Comparison of ENCODE assay signal across 24 mouse cellular contexts in the genomic region with DNA sequence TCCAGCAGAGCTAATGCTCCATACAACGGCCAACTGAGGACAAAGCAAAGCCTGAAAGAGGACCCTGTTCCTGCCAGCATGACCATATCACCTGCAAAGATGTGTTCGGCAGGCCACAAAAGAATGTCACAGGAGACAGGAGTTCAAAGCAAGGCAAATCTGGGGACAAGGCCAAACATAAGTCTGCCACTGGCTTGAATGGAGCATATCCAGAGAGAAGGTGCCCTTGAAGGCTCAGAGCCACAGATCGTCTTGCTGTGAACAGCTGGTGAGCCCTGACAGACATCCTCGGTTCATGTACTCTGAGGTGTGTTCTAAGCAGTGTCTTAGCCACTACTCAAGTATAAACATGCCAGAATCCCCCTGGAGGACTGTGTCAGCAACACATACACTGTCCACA.
A peak's percentile ranks its signal among the peaks of the same experiment; 100 is the strongest.
DNase-seq lines count a peak whose midpoint lies in the region; ATAC-seq and TF ChIP-seq lines count a peak whose summit lies in the region.
"Had no signal": no experiment of that assay in that cellular context is flagged by ENCODE, and none has a peak within 500 bp of the region (broad histone marks: within the 10 kb centered on the region; RNA-seq: fewer than 3 reads in every experiment).

No protein-coding gene starts in this region.

- H3K9me3 ChIP-seq in hindbrain, embryonic 16.5 days (ENCODE audit: control insufficient read depth, low read length), result no peaks in the 10 kb centered on the region
- no peaks in the 10 kb centered on the region for H3K9me3 ChIP-seq in hindbrain, embryonic 10.5 days
- no peaks in the 10 kb centered on the region for H3K9me3 ChIP-seq in heart, embryonic 14.5 days (ENCODE audit: control insufficient read depth, low read length)
- no peaks in the 10 kb centered on the region for H3K9me3 ChIP-seq in forebrain, embryonic 12.5 days
- H3K9me3 ChIP-seq: forebrain, embryonic 10.5 days; kidney, embryonic 15.5 days; limb, embryonic 12.5 days; midbrain, embryonic 10.5 days had no signal

- no peak overlapping the region for H3K4me3 ChIP-seq in gastrocnemius, adult 2 months
- H3K4me3 ChIP-seq in hindbrain, embryonic 16.5 days (ENCODE audit: low read length), result no peak overlapping the region
- H3K4me3 ChIP-seq in hindbrain, embryonic 10.5 days, result no peak overlapping the region
- H3K4me3 ChIP-seq in heart, embryonic 14.5 days (ENCODE audit: control insufficient read depth in 1 of 2, insufficient read depth in 1 of 2, low read depth in 1 of 2, low read length in 2 of 2), result no peak overlapping the region
- no peak overlapping the region for H3K4me3 ChIP-seq in myocyte
- H3K4me3 ChIP-seq in forebrain, embryonic 12.5 days (replicated peaks), result no peak overlapping the region
- H3K4me3 ChIP-seq: forebrain, embryonic 10.5 days; kidney, embryonic 15.5 days; limb, embryonic 12.5 days; midbrain, embryonic 10.5 days had no signal

- peaks cover 71% of the 10 kb centered on the region for H3K79me2 ChIP-seq in myocyte (ENCODE audit: control insufficient read depth, insufficient read depth)

- H3K27me3 ChIP-seq in hindbrain, embryonic 16.5 days (replicated peaks; ENCODE audit: control insufficient read depth, insufficient read depth, low read length), result no peaks in the 10 kb centered on the region
- no peaks in the 10 kb centered on the region for H3K27me3 ChIP-seq in hindbrain, embryonic 10.5 days (ENCODE audit: insufficient read depth, poor library complexity, severe bottlenecking)
- H3K27me3 ChIP-seq in heart, embryonic 14.5 days (ENCODE audit: control insufficient read depth, insufficient read depth, low read length), result no peaks in the 10 kb centered on the region
- no peaks in the 10 kb centered on the region for H3K27me3 ChIP-seq in myocyte (ENCODE audit: control insufficient read depth, insufficient read depth, insufficient read length)
- no peaks in the 10 kb centered on the region for H3K27me3 ChIP-seq in forebrain, embryonic 12.5 days
- H3K27me3 ChIP-seq: kidney, embryonic 15.5 days; limb, embryonic 12.5 days had no signal

- no peak overlapping the region for H3K9ac ChIP-seq in hindbrain, embryonic 16.5 days (ENCODE audit: low read depth, low read length)
- H3K9ac ChIP-seq in heart, embryonic 14.5 days (ENCODE audit: low read length), result no peak overlapping the region
- no peak overlapping the region for H3K9ac ChIP-seq in forebrain, embryonic 12.5 days
- H3K9ac ChIP-seq: forebrain, postnatal 0 days; kidney, embryonic 15.5 days; limb, embryonic 12.5 days; liver, postnatal 0 days had no signal

- intact Hi-C loops in gastrocnemius, adult 2 months (cut with DNase I), result loop anchor here (5.0 to 10.0 kb wide), 2 partner anchors 59 to 231 kb away; no protein-coding TSS in a partner anchor

- H3K4me2 ChIP-seq in hindbrain, embryonic 16.5 days (ENCODE audit: low read length), result no peak overlapping the region
- no peak overlapping the region for H3K4me2 ChIP-seq in heart, embryonic 14.5 days (ENCODE audit: low read length)
- H3K4me2 ChIP-seq in myocyte (ENCODE audit: low read depth), result no peak overlapping the region
- H3K4me2 ChIP-seq in forebrain, embryonic 12.5 days, result no peak overlapping the region
- H3K4me2 ChIP-seq: kidney, embryonic 15.5 days; limb, embryonic 12.5 days; liver, embryonic 11.5 days had no signal

- H3K36me3 ChIP-seq in hindbrain, embryonic 16.5 days (ENCODE audit: control insufficient read depth, insufficient read depth, low read length), result no peaks in the 10 kb centered on the region
- H3K36me3 ChIP-seq in hindbrain, embryonic 10.5 days, result peaks cover 4% of the 10 kb centered on the region; the same call in 1 of the 2 replicates
- no peaks in the 10 kb centered on the region for H3K36me3 ChIP-seq in heart, embryonic 14.5 days (ENCODE audit: control insufficient read depth, insufficient read depth, low read length)
- H3K36me3 ChIP-seq in myocyte (ENCODE audit: control insufficient read depth, insufficient read depth), result no peaks in the 10 kb centered on the region
- H3K36me3 ChIP-seq in forebrain, embryonic 12.5 days (replicated peaks), result no peaks in the 10 kb centered on the region
- H3K36me3 ChIP-seq: kidney, embryonic 15.5 days; limb, embryonic 12.5 days had no signal

- peak; percentile 12; the same call in 1 of the 2 replicates for TF ChIP-seq CTCF in gastrocnemius, adult 2 months (IDR thresholded peaks at IDR 0.05)

- ATAC-seq in hindbrain, embryonic 16.5 days, result 0 out of 2 replicates have a peak, but pooled peaks have one; percentile 38
- no peak for ATAC-seq in heart, embryonic 14.5 days (ENCODE audit: insufficient number of reproducible peaks, insufficient read depth, low FRiP score, low read depth)
- ATAC-seq in forebrain, embryonic 12.5 days (ENCODE audit: low FRiP score), result no peak
- ATAC-seq: CD4-positive, CD25-positive, alpha-beta regulatory T cell, adult 4 months; forebrain, postnatal 0 days; liver, postnatal 0 days; lung, postnatal 0 days had no signal

- TF ChIP-seq POLR2A in myocyte (IDR thresholded peaks at IDR 0.05; ENCODE audit: insufficient read length, low read depth), result no peak

- peaks cover 5% of the 10 kb centered on the region for H3K4me1 ChIP-seq in hindbrain, embryonic 16.5 days (ENCODE audit: control insufficient read depth, insufficient read depth, low read depth, low read length)
- H3K4me1 ChIP-seq in hindbrain, embryonic 10.5 days (replicated peaks), result peaks cover 15% of the 10 kb centered on the region
- H3K4me1 ChIP-seq in heart, embryonic 14.5 days (ENCODE audit: control insufficient read depth in 2 of 2, insufficient read depth in 2 of 2, low read length in 2 of 2), result peaks cover 18 to 36% of the 10 kb centered on the region in 2 experiments
- peaks cover 3% of the 10 kb centered on the region; the same call in 1 of the 2 replicates for H3K4me1 ChIP-seq in forebrain, embryonic 12.5 days

- H3ac ChIP-seq in myocyte (ENCODE audit: control insufficient read depth, insufficient read length), result no peak overlapping the region

- 80% methylated on average over 4 of the region's 4 CpGs for WGBS in hindbrain, embryonic 16.5 days
- 89% methylated on average over 4 of the region's 4 CpGs for WGBS in hindbrain, embryonic 10.5 days
- 41% methylated on average over 4 of the region's 4 CpGs for WGBS in heart, embryonic 14.5 days
- whole genome bisulfite sequencing in forebrain, embryonic 12.5 days, result 86% methylated on average over 4 of the region's 4 CpGs

- H3K27ac ChIP-seq in gastrocnemius, adult 2 months, result peak overlapping the region; percentile 96
- H3K27ac ChIP-seq in hindbrain, embryonic 16.5 days (ENCODE audit: low read depth, low read length), result no peak overlapping the region
- H3K27ac ChIP-seq in hindbrain, embryonic 10.5 days, result no peak overlapping the region
- H3K27ac ChIP-seq in heart, embryonic 14.5 days (replicated peaks in 1 of 2; ENCODE audit: control insufficient read depth in 1 of 2, insufficient read depth in 1 of 2, low read depth in 2 of 2, low read length in 2 of 2), result peak overlapping the region; percentile 44 to 50; a peak in 3 of 4 replicates
- H3K27ac ChIP-seq in forebrain, embryonic 12.5 days, result no peak overlapping the region
- H3K27ac ChIP-seq: forebrain, embryonic 10.5 days; kidney, embryonic 15.5 days; limb, embryonic 12.5 days; macrophage; midbrain, embryonic 10.5 days had no signal

- peak; percentile 67 for DNase-seq in gastrocnemius, adult 2 months
- no peak for DNase-seq in gastrocnemius, postnatal 4 days (ENCODE audit: low spot score in 2 of 2)
- no peak for DNase-seq in hindbrain, embryonic 10.5 days (ENCODE audit: low spot score)
- DNase-seq in frontal cortex, adult 2 months (ENCODE audit: extremely low spot score in 1 of 2, low spot score in 1 of 2), result no peak
- DNase-seq: cerebellum, adult 11 months; cerebellum, postnatal 10 days; forebrain, postnatal 0 days; kidney, adult 11 months; kidney, postnatal 36 days; liver, postnatal 0 days; retina, postnatal 1 day; thymus, postnatal 25 days had no signal

TF ChIP-seq in myocyte, 11 proteins besides CTCF, POLR2A, EP300 and RAD21:
- TF ChIP-seq USF1 (IDR thresholded peaks at IDR 0.05; ENCODE audit: low read depth), result no peak
- TF ChIP-seq REST (IDR thresholded peaks at IDR 0.05; ENCODE audit: insufficient read depth, insufficient read length), result no peak
- TF ChIP-seq MYOG (IDR thresholded peaks at IDR 0.05; ENCODE audit: control insufficient read depth in 1 of 3, insufficient read depth in 1 of 3, insufficient read length in 2 of 3, low read depth in 2 of 3), result peak in 2 of 3 experiments; percentile 56 to 88
- peak in 2 of 3 experiments; percentile 67 to 68 for TF ChIP-seq MYOD1 (IDR thresholded peaks at IDR 0.05; ENCODE audit: control insufficient read depth in 1 of 3, insufficient read length in 2 of 3, low read depth in 2 of 3)
TF ChIP-seq in myocyte: peak in this region for 2.

Comparison
In these comparisons a context has a peak if more than half of its experiments do, and no peak if none do; other contexts are left out.
1. H3K27ac ChIP-seq: peak in gastrocnemius, adult 2 months (single experiment) and heart, embryonic 14.5 days (2 of 2); none in hindbrain, embryonic 16.5 days (single experiment), hindbrain, embryonic 10.5 days (single experiment) and forebrain, embryonic 12.5 days (single experiment).